Mouse (Mus musculus) cortical plate, adult 2 months (tissue): ENCODE measurements around the gene Snx6. TPM values are rescaled to one million over a fixed set of nuclear protein-coding genes. Genes with fewer than 3 reads are reported as not detected.

Experiments
- H3K27ac ChIP-seq: fragments of 200-500 bp; 2 replicates; pipeline ENCODE4 v1.5.1; 2012; ENCODE audit warnings: low read length, control low read depth, inconsistent platforms; ENCODE audit not compliant: insufficient read depth
- H3K4me1 ChIP-seq: fragments of 200-500 bp; 2 replicates; pipeline ENCODE4 v1.6.1; 2011; ENCODE audit warnings: low read length; ENCODE audit not compliant: control insufficient read depth, insufficient read depth
- H3K4me3 ChIP-seq: fragments of 200-500 bp; 2 replicates; pipeline ENCODE4 v1.5.1; 2011; ENCODE audit warnings: mild to moderate bottlenecking, low read length, control low read depth; ENCODE audit not compliant: insufficient read depth
- CTCF ChIP-seq: fragments of 200-500 bp; IDR thresholded peaks from 2 replicates; pipeline ENCODE4 v1.5.1; 2011; ENCODE audit warnings: mild to moderate bottlenecking, control low read depth, low read length; ENCODE audit not compliant: insufficient read depth; ENCODE audit errors: extremely low read depth
- POLR2A ChIP-seq: fragments of 200-500 bp; IDR thresholded peaks from 2 replicates; pipeline ENCODE4 v1.6.1; 2011; ENCODE audit warnings: mild to moderate bottlenecking, low read length, control low read depth; ENCODE audit not compliant: insufficient read depth; ENCODE audit errors: extremely low read depth
- polyA plus RNA-seq: library from polyadenylated mRNA; depleted of rRNA; stranded (reverse); fragments of >200 nt; gene quantifications from 2 replicates; pipeline ENCODE4 v1.2.3, GENCODE M21; 2012; rRNA removed

Gene Snx6
- polyA plus RNA-seq, 1 experiment, result 39.7 TPM

GRCm38 (mm10) chr12:54699394-54699793 is 96.1 kb downstream of the Snx6 start:
- no peak overlapping the region for H3K4me3 ChIP-seq
- no peak overlapping the region for H3K27ac ChIP-seq
- TF ChIP-seq CTCF (no peak), POLR2A (no peak)
- no peaks in the 10 kb centered on the region for H3K4me1 ChIP-seq

- Histone ChIP-seq H3K4me3 (no peak overlapping the region), H3K4me1 (no peaks in the 10 kb centered on the region), H3K27ac (no peak overlapping the region)
- TF ChIP-seq POLR2A, result no peak
- no peak for TF ChIP-seq CTCF
Observed at GRCm38 (mm10) chr12:54697791-54698250, 97.7 kb downstream of the Snx6 start.

DNA sequence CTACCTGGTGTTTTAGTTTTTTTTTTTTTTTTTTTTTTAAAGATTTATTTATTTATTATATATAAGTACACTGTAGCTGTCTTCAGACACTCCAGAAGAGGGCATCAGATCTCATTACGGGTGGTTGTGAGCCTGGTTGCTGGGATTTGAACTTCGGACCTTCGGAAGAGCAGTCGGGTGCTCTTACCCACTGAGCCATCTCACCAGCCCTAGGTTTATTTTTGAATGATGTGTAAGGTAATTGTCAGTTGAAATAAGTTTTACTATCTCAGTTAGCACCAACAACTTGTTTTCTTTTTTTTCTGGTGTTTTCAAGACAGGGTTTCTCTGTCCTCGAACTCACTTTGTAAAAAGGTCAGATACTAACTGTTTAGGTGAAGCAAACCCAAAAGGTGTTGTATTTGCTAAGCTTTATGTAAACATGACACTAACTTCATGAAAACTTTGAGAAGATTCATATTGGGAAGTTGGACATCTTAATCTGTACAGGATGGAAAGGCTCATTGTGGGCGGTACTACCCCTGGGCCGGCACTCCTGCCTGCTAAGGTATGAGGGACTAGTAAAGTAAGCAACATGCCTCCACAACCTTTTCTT is 98.4 kb downstream of the Snx6 start:
- no peak overlapping the region for H3K27ac ChIP-seq
- TF ChIP-seq POLR2A, result no peak
- no peak for TF ChIP-seq CTCF
- no peaks in the 10 kb centered on the region for H3K4me1 ChIP-seq
- no peak overlapping the region for H3K4me3 ChIP-seq

Other genes starting within 250 kb of the Snx6 start
- 49.9 and 52.8 TPM in 2 replicates for gene Sptssa, start 139.1 kb downstream of the Snx6 start, polyA plus RNA-seq
- 25.9 and 27.0 TPM in 2 replicates for gene Eapp, start 99.8 kb downstream of the Snx6 start, polyA plus RNA-seq
- 55.9 and 62.0 TPM in 2 replicates for gene Cfl2, start 67.2 kb upstream of the Snx6 start, polyA plus RNA-seq
- gene Gm20403, start 190.8 kb upstream of the Snx6 start, polyA plus RNA-seq, result not detected in 2 replicates
- gene Baz1a, start 218.6 kb upstream of the Snx6 start, polyA plus RNA-seq, result 1.8 and 2.3 TPM in 2 replicates